20 mouse cellular contexts compared by ENCODE assay signal in the genomic region with DNA sequence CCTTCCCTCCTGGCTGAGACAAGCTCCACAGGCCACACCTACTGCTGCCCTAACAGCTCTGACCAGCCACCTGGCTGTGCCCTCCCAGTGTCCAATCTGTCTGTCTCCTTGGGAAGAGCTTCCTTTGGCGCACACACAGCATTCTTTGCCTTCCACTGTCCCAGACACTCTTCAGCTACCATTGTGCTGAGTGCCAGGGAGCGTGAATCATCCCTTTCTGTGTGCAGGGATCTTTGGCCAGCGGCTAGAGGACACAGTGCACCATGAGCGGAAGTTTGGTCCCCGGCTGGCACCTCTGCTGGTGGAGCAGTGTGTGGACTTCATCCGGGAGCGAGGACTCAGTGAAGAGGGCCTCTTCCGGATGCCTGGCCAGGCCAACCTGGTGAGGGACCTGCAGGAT.
DNase-seq lines count a peak whose midpoint lies in the region; ATAC-seq lines count a peak whose summit lies in the region.
"Had no signal": no experiment of that assay in that cellular context is flagged by ENCODE, and none has a peak within 500 bp of the region (broad histone marks: within the 10 kb centered on the region; RNA-seq: fewer than 3 reads in every experiment).

No protein-coding gene starts in this region.

- no peaks in the 10 kb centered on the region for H3K9me3 ChIP-seq in midbrain, embryonic 15.5 days
- H3K9me3 ChIP-seq in hindbrain, embryonic 11.5 days (ENCODE audit: control insufficient read depth, low read length), result no peaks in the 10 kb centered on the region
- H3K9me3 ChIP-seq: hindbrain, embryonic 13.5 days had no signal

- H3K4me1 ChIP-seq in midbrain, embryonic 15.5 days, result peaks cover 6% of the 10 kb centered on the region
- peaks cover 3% of the 10 kb centered on the region; the same call in 1 of the 2 replicates for H3K4me1 ChIP-seq in hindbrain, embryonic 11.5 days (replicated peaks; ENCODE audit: control insufficient read depth, insufficient read depth, low read length)

- ATAC-seq in midbrain, embryonic 15.5 days (replicated peaks), result no peak
- ATAC-seq in hindbrain, embryonic 11.5 days (ENCODE audit: low FRiP score), result no peak
- ATAC-seq: forebrain, embryonic 16.5 days; inflammation-experienced regulatory T-cells, adult 6 months had no signal

- H3K36me3 ChIP-seq in midbrain, embryonic 15.5 days (replicated peaks), result no peaks in the 10 kb centered on the region
- no peaks in the 10 kb centered on the region for H3K36me3 ChIP-seq in hindbrain, embryonic 11.5 days (ENCODE audit: control insufficient read depth, insufficient read depth, low read length)
- H3K36me3 ChIP-seq: hindbrain, embryonic 13.5 days had no signal

- DNase-seq in gastrocnemius, postnatal 25 days, result peak; percentile 28
- DNase-seq in gastrocnemius, postnatal 4 days (ENCODE audit: low spot score in 2 of 2), result no peak
- peak; percentile 79 for DNase-seq in 3134 (ENCODE audit: extremely low read depth, insufficient read length, low spot score)
- peak; percentile 34 for DNase-seq in adrenal gland, adult 8-10 months
- DNase-seq in kidney, postnatal 10 days, result peak; percentile 43
- DNase-seq in hindbrain, embryonic 11.5 days (ENCODE audit: low spot score), result no peak
- DNase-seq: B cell, adult 2 months; cerebellum, adult 11 months; cerebellum, postnatal 14 days; gastrocnemius, postnatal 36 days; heart, postnatal 10 days; midbrain, embryonic 14.5 days; thymus, postnatal 25 days had no signal

- H3K4me3 ChIP-seq in midbrain, embryonic 15.5 days, result no peak overlapping the region
- no peak overlapping the region for H3K4me3 ChIP-seq in hindbrain, embryonic 11.5 days (ENCODE audit: low read depth, low read length)
- H3K4me3 ChIP-seq: hindbrain, embryonic 13.5 days; myocyte had no signal

- no peak overlapping the region for H3K9ac ChIP-seq in midbrain, embryonic 15.5 days
- no peak overlapping the region for H3K9ac ChIP-seq in hindbrain, embryonic 11.5 days (ENCODE audit: low read depth, low read length)
- H3K9ac ChIP-seq: hindbrain, embryonic 13.5 days; liver, embryonic 14.5 days had no signal

- WGBS in midbrain, embryonic 15.5 days, result 87% methylated on average over 8 of the region's 8 CpGs
- 92% methylated on average over 8 of the region's 8 CpGs for WGBS in hindbrain, embryonic 11.5 days

- H3K27me3 ChIP-seq in midbrain, embryonic 15.5 days (replicated peaks), result no peaks in the 10 kb centered on the region
- H3K27me3 ChIP-seq in hindbrain, embryonic 11.5 days (ENCODE audit: control insufficient read depth, insufficient read depth, low read length), result no peaks in the 10 kb centered on the region

- H3K27ac ChIP-seq in midbrain, embryonic 15.5 days, result no peak overlapping the region
- H3K27ac ChIP-seq in hindbrain, embryonic 11.5 days (ENCODE audit: low read depth, low read length), result no peak overlapping the region
- H3K27ac ChIP-seq: hindbrain, embryonic 13.5 days; liver, embryonic 14.5 days had no signal

- no peak overlapping the region for H3K4me2 ChIP-seq in midbrain, embryonic 15.5 days
- no peak overlapping the region for H3K4me2 ChIP-seq in hindbrain, embryonic 11.5 days (replicated peaks; ENCODE audit: low read depth, low read length)
- H3K4me2 ChIP-seq: heart, embryonic 11.5 days; hindbrain, embryonic 13.5 days had no signal

Comparison
In these comparisons a context has a peak if more than half of its experiments do, and no peak if none do; other contexts are left out.
1. DNase-seq: peak in gastrocnemius, postnatal 25 days (single experiment), 3134 (single experiment), adrenal gland, adult 8-10 months (single experiment) and kidney, postnatal 10 days (single experiment); none in gastrocnemius, postnatal 4 days (0 of 2) and hindbrain, embryonic 11.5 days (single experiment).